Mouse (Mus musculus): ENCODE measurements around the gene Evl.

Evl gene

GRCm38 (mm10) chr12:108590131-108590530 is 35.6 kb downstream of the Evl start:
- DNase-seq (ENCODE audit: low spot score in 2 of 2), result peak in 1 of 2 experiments; percentile 25

GRCm38 (mm10) chr12:108591586-108591985 is 37.1 kb downstream of the Evl start:
- no peak for DNase-seq (ENCODE audit: low spot score in 2 of 2)

- DNase-seq (ENCODE audit: low spot score in 2 of 2), result peak in 1 of 2 experiments; percentile 46
Measured at GRCm38 (mm10) chr12:108592866-108593265, 38.3 kb downstream of the Evl start.

GRCm38 (mm10) chr12:108600864-108601263 is 46.3 kb downstream of the Evl start:
- DNase-seq (ENCODE audit: low spot score in 2 of 2), result no peak

GRCm38 (mm10) chr12:108601326-108601725 is 46.8 kb downstream of the Evl start:
- no peak for DNase-seq (ENCODE audit: low spot score in 2 of 2)

- no peak for DNase-seq (ENCODE audit: low spot score in 2 of 2)
Measured at GRCm38 (mm10) chr12:108604546-108604945, 50.0 kb downstream of the Evl start.

- no peak for DNase-seq (ENCODE audit: low spot score in 2 of 2)
Measured at GRCm38 (mm10) chr12:108605521-108606281, 51.2 kb downstream of the Evl start.

GRCm38 (mm10) chr12:108606321-108606720 is 51.8 kb downstream of the Evl start:
- DNase-seq (ENCODE audit: low spot score in 2 of 2), result no peak

GRCm38 (mm10) chr12:108609446-108609845 is 54.9 kb downstream of the Evl start:
- no peak for DNase-seq (ENCODE audit: low spot score in 2 of 2)

- no peak for DNase-seq (ENCODE audit: low spot score in 2 of 2)
Measured at GRCm38 (mm10) chr12:108610255-108610654, 55.7 kb downstream of the Evl start.

GRCm38 (mm10) chr12:108613081-108613480 is 58.6 kb downstream of the Evl start:
- DNase-seq (ENCODE audit: low spot score in 2 of 2), result peak; percentile 61 to 85

GRCm38 (mm10) chr12:108617511-108617910 is 63.0 kb downstream of the Evl start:
- DNase-seq (ENCODE audit: low spot score in 2 of 2), result no peak

- DNase-seq (ENCODE audit: low spot score in 2 of 2), result no peak
Measured at GRCm38 (mm10) chr12:108619853-108620416, 65.4 kb downstream of the Evl start.

GRCm38 (mm10) chr12:108622406-108622805 is 67.9 kb downstream of the Evl start:
- DNase-seq (ENCODE audit: low spot score in 2 of 2), result no peak

- DNase-seq (ENCODE audit: low spot score in 2 of 2), result no peak
Measured at GRCm38 (mm10) chr12:108629556-108629955, 75.0 kb downstream of the Evl start.

- peak in 1 of 2 experiments; percentile 28 for DNase-seq (ENCODE audit: low spot score in 2 of 2)
Measured at GRCm38 (mm10) chr12:108630741-108631688, 76.5 kb downstream of the Evl start.

- no peak for DNase-seq (ENCODE audit: low spot score in 2 of 2)
Measured at GRCm38 (mm10) chr12:108632501-108632900, 78.0 kb downstream of the Evl start.

GRCm38 (mm10) chr12:108634031-108634430 is 79.5 kb downstream of the Evl start:
- no peak for DNase-seq (ENCODE audit: low spot score in 2 of 2)

- DNase-seq (ENCODE audit: low spot score in 2 of 2), result peak in 1 of 2 experiments; percentile 36
Measured at GRCm38 (mm10) chr12:108635501-108635900, 81.0 kb downstream of the Evl start.

GRCm38 (mm10) chr12:108637440-108637839 is 82.9 kb downstream of the Evl start:
- no peak for DNase-seq (ENCODE audit: low spot score in 2 of 2)

- DNase-seq (ENCODE audit: low spot score in 2 of 2), result no peak
Measured at GRCm38 (mm10) chr12:108639126-108639525, 84.6 kb downstream of the Evl start.

GRCm38 (mm10) chr12:108642019-108642418 is 87.5 kb downstream of the Evl start:
- no peak for DNase-seq (ENCODE audit: low spot score in 2 of 2)

Data from spleen, postnatal 4 days (tissue).